Mouse (Mus musculus) left cerebral cortex, adult 2 months (tissue): ENCODE results near the gene 6330403K07Rik. TPM values are rescaled to one million over a fixed set of nuclear protein-coding genes. Genes with fewer than 3 reads are reported as not detected.

Experiments used
- DNase-seq, 2 experiments: peaks; one replicate each; pipeline ENCODE4 v3.0.0; 2021 to 2022; ENCODE audit warnings: low spot score in 2 of 2, mixed read lengths in 1 of 2; ENCODE audit errors: extremely low spot score in 1 of 2
- H3K27ac ChIP-seq: fragments of 200-600 bp; 2 replicates; pipeline ENCODE4 v1.8.1; 2022
- H3K4me3 ChIP-seq: fragments of 200-600 bp; 2 replicates; pipeline ENCODE4 v1.8.1; 2022
- CTCF ChIP-seq: fragments of 200-600 bp; IDR thresholded peaks from 2 replicates; pipeline ENCODE4 v1.8.1; 2022; ENCODE audit warnings: antibody characterized with exemption, mild to moderate bottlenecking, moderate library complexity
- intact Hi-C: fragments of 180-260 bp; cut with DNase I; formaldehyde crosslinking; loops from one replicate; pipeline ENCODE4 v1.15.1; 2025
- long read RNA-seq, 2 experiments: library from polyadenylated mRNA; stranded (forward); transcript quantifications; one replicate each; pipeline ENCODE4 v2.0.0; 2021; ENCODE audit warnings: borderline mapping rate in 2 of 2
- total RNA-seq, 2 experiments: library from RNA; stranded (reverse); gene quantifications; 2 replicates each; pipeline ENCODE4 v1.2.3; 2021

6330403K07Rik gene
- 100 to 1,000 TPM; 254 to 260 TPM for total RNA-seq
- long read RNA-seq, experiment 1, transcript 6330403K07Rik-201 (2 exons, 1,494 nt) = major isoform, 150 of 152 reads
- long read RNA-seq, experiment 1, partial matches to known transcripts = 0 of 152 reads
- long read RNA-seq, experiment 1, other reads (novel, unspliced or antisense) = 2 of 152 reads
- long read RNA-seq, experiment 2, transcript 6330403K07Rik-201 (2 exons, 1,494 nt) = major isoform, 96 of 99 reads
- long read RNA-seq, experiment 2, partial matches to known transcripts = 3 of 99 reads
- long read RNA-seq, experiment 2, other reads (novel, unspliced or antisense) = 0 of 99 reads

DNA sequence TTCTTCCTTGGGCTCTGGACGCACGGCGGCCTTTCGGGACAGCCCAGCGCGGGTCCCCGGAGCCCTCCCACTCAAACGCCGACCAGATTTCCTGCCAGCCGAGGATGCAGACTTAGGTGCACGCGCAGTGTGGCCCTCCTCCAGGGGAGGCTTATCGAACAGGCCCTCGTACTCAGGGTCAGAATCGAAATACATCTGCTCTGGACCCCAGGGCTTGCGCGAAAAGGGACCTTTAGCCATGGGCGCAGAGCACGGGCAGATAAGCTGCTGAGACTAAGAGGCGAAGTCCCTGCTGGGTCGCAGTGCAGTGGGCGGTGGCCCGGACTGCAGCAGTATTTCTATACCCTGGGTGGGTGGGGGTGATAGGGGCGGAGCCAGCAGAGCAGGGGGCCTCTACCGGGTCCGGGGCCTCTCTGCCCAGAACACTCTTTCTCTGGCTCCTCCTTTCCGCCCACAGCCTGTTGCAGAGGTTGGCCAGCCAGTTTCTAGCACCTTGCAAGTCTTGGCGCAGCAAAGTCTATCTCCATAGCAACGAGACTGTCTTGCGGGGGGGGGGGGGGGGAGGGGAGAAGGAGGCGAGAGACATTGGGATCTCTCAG, at the start of gene 6330403K07Rik:
TSS of gene 6330403K07Rik (minus strand) at position 351 of the 599 bp plus-strand sequence.
- H3K27ac ChIP-seq = peak within 1 kb of the TSS; percentile 96
- no peak for TF ChIP-seq CTCF
- intact Hi-C loops = loop anchor here (10.0 kb wide), 1 partner anchor 292 kb away; no protein-coding TSS in a partner anchor
- peak within 1 kb of the TSS; percentile 58 for H3K4me3 ChIP-seq
- DNase-seq = peak; percentile 48 to 71

GRCm38 (mm10) chr11:71076342-71076741, 43.0 kb upstream of the 6330403K07Rik start:
- H3K4me3 ChIP-seq = no peak overlapping the region
- DNase-seq = no peak
- TF ChIP-seq CTCF = no peak
- intact Hi-C loops = no loop called here
- no peak overlapping the region for H3K27ac ChIP-seq

GRCm38 (mm10) chr11:71052554-71052953, 19.2 kb upstream of the 6330403K07Rik start:
- DNase-seq = no peak

DNA sequence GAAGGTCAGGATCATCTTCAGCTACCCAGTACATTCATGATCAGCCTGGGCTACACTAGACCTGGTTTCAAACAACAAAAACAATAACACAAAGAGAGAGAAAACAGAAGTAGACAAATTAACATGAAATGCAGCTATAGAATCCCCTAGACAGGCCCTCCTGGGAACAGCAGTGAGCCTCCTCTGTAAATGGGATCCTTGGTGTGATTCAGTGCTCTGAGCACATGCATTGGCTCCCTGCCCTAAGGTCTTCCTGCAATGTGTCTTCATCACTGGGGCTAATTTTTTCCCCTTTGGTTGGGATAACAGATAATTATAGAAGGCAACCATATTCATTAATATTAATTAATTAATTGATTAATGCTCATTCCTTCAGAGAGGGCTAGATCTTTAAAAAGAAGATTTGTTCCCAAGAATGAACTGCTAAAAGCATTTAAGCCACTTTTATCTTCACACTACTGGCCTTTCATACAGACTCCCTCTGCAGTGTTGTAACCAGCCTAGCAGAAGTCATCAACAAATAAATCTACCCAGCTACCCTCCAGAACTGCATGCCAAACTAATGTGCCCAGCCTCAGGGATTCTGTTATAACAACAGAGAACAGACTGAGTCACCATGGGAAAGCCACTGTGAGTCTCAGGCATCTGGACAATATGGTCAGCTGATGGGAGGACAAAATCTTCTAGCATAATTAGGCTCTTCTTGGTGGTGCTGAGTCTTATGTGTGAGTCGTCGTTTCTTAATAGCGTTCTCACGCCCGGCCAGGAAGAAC, 6.4 kb upstream of the 6330403K07Rik start:
- no peak overlapping the region for H3K27ac ChIP-seq
- intact Hi-C loops = loop anchor here (10.0 kb wide), 1 partner anchor 285 kb away; no protein-coding TSS in a partner anchor
- no peak for TF ChIP-seq CTCF
- DNase-seq = no peak
- H3K4me3 ChIP-seq = no peak overlapping the region

More at GRCm38 (mm10) chr11:71052554-71052953, 19.2 kb upstream of the 6330403K07Rik start:
- H3K27ac ChIP-seq = no peak overlapping the region
- intact Hi-C loops = loop anchor here (5.0 kb wide), 2 partner anchors 50 to 70 kb away; partner anchors contain the start of genes C1qbp and Dhx33
- TF ChIP-seq CTCF = peak; percentile 70
- H3K4me3 ChIP-seq = no peak overlapping the region

GRCm38 (mm10) chr11:71032491-71033162, 686 bp downstream of the 6330403K07Rik start:
- H3K27ac ChIP-seq = peak overlapping the region; percentile 96
- intact Hi-C loops = loop anchor here (10.0 kb wide), 1 partner anchor 292 kb away; no protein-coding TSS in a partner anchor
- peak overlapping the region; percentile 58 for H3K4me3 ChIP-seq
- DNase-seq = peak; percentile 22 to 48
- no peak for TF ChIP-seq CTCF

GRCm38 (mm10) chr11:71032070-71032469, 1.2 kb downstream of the 6330403K07Rik start:
- TF ChIP-seq CTCF = no peak
- no peak for DNase-seq
- intact Hi-C loops = loop anchor here (10.0 kb wide), 1 partner anchor 293 kb away; no protein-coding TSS in a partner anchor
- Histone ChIP-seq H3K4me3 (peak overlapping the region; percentile 58), H3K27ac (peak overlapping the region; percentile 96)

DNA sequence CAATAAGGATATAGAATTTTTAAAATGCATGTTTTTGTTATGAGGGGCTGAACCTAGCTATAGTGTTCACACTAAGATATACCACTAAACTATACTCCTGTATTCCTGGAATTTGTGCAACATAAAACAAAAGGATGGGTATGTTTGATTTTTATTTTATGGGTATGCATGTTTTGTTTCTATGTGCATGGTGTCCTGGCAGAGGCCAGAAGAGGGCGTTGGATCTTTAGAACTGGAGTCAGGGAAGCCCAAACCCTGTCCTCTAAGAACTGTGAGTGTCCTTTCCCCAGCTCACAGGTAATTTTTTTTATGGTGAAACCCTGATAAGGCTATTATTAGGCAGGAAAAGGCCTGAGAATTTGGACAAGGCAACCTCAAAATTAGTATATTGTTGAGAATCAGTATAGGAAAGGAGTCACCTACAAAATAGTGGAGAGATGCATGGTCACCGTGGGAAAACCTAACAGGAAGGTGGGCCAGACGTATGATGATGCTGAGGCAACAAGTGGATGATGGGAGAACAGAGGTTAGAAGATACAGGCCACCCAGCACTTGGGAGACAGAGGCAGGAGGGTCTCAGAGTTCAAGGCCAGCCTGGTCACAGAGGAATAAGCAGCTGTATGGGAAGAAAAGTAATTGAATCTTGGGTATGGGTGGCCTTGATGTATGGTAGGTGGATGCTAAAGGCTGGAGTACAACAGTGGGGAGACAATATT, 3.8 kb downstream of the 6330403K07Rik start:
- intact Hi-C loops = loop anchor here (10.0 kb wide), 1 partner anchor 295 kb away; no protein-coding TSS in a partner anchor
- H3K4me3 ChIP-seq = no peak overlapping the region
- no peak overlapping the region for H3K27ac ChIP-seq
- no peak for DNase-seq
- peak; percentile 36 for TF ChIP-seq CTCF

DNA sequence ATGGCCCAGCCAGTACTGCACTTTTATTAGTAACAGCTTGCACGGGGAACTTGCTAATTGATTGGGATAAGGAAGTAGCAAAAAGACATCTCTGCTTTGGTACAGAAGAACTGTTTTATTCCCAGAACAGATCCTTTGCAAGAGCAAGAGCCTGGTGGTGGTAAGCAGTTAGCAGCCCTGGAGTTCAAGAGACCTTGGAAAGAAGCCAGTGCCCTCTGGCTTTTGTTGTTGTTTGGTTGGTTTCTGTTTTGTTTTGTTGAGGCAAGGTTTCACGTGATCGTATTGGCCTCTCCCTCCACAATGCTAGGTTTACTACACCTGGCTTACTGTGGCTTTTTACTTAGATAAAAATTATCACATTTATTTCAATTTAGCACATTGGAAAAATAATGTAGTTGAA, 5.0 kb downstream of the 6330403K07Rik start:
- intact Hi-C loops = no loop called here

GRCm38 (mm10) chr11:71019201-71020068, 13.9 kb downstream of the 6330403K07Rik start, which contains the start of the genes Mis12 and Derl2:
Mis12 (plus strand) TSS chr11:71019611.
Derl2 (minus strand) TSS chr11:71019841.
- Histone ChIP-seq H3K27ac (peak within 1 kb of the TSS; percentile 90), H3K4me3 (peak within 1 kb of the TSS; percentile 78)
- no peak; the same call in 1 of the 2 replicates for TF ChIP-seq CTCF
- peak; percentile 96 to 99 for DNase-seq
- intact Hi-C loops = loop anchor here (1.0 kb wide), 1 partner anchor 15 kb away; the partner anchor contains the start of gene Dhx33

More for the DNA sequence above, 5.0 kb downstream of the 6330403K07Rik start:
- no peak for DNase-seq
- TF ChIP-seq CTCF = no peak
- Histone ChIP-seq H3K27ac (no peak overlapping the region), H3K4me3 (no peak overlapping the region)
